Mouse (Mus musculus): ENCODE data around the gene Def6.

DNA sequence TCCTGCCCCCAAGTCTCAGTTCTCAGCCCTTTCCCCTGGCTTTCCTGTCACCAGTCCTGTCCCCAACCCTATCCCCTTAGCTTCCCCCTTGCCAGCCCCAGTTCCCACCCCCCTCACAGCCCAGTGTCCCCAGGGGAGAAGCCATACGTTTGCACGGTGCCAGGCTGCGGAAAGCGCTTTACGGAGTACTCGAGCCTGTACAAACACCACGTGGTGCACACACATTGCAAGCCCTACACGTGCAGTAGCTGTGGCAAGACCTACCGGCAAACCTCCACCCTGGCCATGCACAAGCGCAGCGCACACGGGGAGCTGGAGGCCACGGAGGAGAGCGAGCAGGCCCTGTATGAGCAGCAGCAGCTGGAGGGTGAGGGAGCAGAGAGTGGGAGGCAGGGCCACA, 5.6 kb upstream of the Def6 start:
- TF ChIP-seq CTCF (IDR thresholded peaks at IDR 0.05; ENCODE audit: insufficient read depth, low read depth, low read length) (no peak), POLR2A (IDR thresholded peaks at IDR 0.05; ENCODE audit: insufficient read depth, low read depth, low read length) (no peak)

All from olfactory bulb, adult 2 months (tissue).